Mouse (Mus musculus): ENCODE data around the gene Slc35f5.

Slc35f5 gene

GRCm38 (mm10) chr1:125568126-125568525 is 7.7 kb downstream of the Slc35f5 start:
- DNase-seq (ENCODE audit: low read depth in 1 of 2, low spot score in 2 of 2): no peak

- no peak for DNase-seq (ENCODE audit: low read depth in 1 of 2, low spot score in 2 of 2)
These were observed 13.8 kb downstream of the Slc35f5 start for GRCm38 (mm10) chr1:125574219-125574618.

- no peak for DNase-seq (ENCODE audit: low read depth in 1 of 2, low spot score in 2 of 2)
These were observed 15.2 kb downstream of the Slc35f5 start for GRCm38 (mm10) chr1:125575458-125576114.

- DNase-seq (ENCODE audit: low read depth in 1 of 2, low spot score in 2 of 2): no peak
These were observed 16.6 kb downstream of the Slc35f5 start for GRCm38 (mm10) chr1:125576965-125577364.

GRCm38 (mm10) chr1:125578091-125578490 is 17.7 kb downstream of the Slc35f5 start:
- DNase-seq (ENCODE audit: low read depth in 1 of 2, low spot score in 2 of 2): no peak

- no peak for DNase-seq (ENCODE audit: low read depth in 1 of 2, low spot score in 2 of 2)
These were observed 20.7 kb downstream of the Slc35f5 start for GRCm38 (mm10) chr1:125581134-125581533.

- no peak for DNase-seq (ENCODE audit: low read depth in 1 of 2, low spot score in 2 of 2)
These were observed 43.2 kb downstream of the Slc35f5 start for GRCm38 (mm10) chr1:125603620-125604019.

GRCm38 (mm10) chr1:125607087-125607803 is 46.9 kb downstream of the Slc35f5 start:
- peak; percentile 23 to 36 for DNase-seq (ENCODE audit: low read depth in 1 of 2, low spot score in 2 of 2)

GRCm38 (mm10) chr1:125624376-125625076 is 64.1 kb downstream of the Slc35f5 start:
- no peak for DNase-seq (ENCODE audit: low read depth in 1 of 2, low spot score in 2 of 2)

GRCm38 (mm10) chr1:125639501-125640253 is 79.3 kb downstream of the Slc35f5 start:
- DNase-seq (ENCODE audit: low read depth in 1 of 2, low spot score in 2 of 2): no peak

- DNase-seq (ENCODE audit: low read depth in 1 of 2, low spot score in 2 of 2): no peak
These were observed 83.2 kb downstream of the Slc35f5 start for GRCm38 (mm10) chr1:125643643-125644042.

Measured in monocyte, adult 2 months (primary cell).